Mouse (Mus musculus) myocyte (in vitro differentiated cells): Measurements from ENCODE around the gene Smagp.

Experiments used
- E2F4 ChIP-seq: IDR thresholded peaks from one replicate; pipeline ENCODE4 v1.6.1; 2011; ENCODE audit warnings: mild to moderate bottlenecking, control low read depth, moderate library complexity; ENCODE audit not compliant: insufficient read depth
- MAX ChIP-seq: IDR thresholded peaks from one replicate; pipeline ENCODE4 v1.6.1; 2011; ENCODE audit warnings: low read depth, mild to moderate bottlenecking, control low read depth
- MYOG ChIP-seq, 3 experiments: IDR thresholded peaks; one replicate each; pipeline ENCODE4 v1.6.1; 2011; ENCODE audit warnings: control low read depth in 2 of 3, low read depth in 2 of 3, mild to moderate bottlenecking in 2 of 3; ENCODE audit not compliant: insufficient read length in 2 of 3, control insufficient read depth in 1 of 3, insufficient read depth in 1 of 3
- POLR2A ChIP-seq: IDR thresholded peaks from one replicate; pipeline ENCODE4 v1.6.1; 2011; ENCODE audit warnings: low read depth, mild to moderate bottlenecking, control low read depth, moderate library complexity; ENCODE audit not compliant: insufficient read length
- SRF ChIP-seq: IDR thresholded peaks from one replicate; pipeline ENCODE4 v1.6.1; 2011; ENCODE audit warnings: low read depth; ENCODE audit not compliant: control insufficient read depth, insufficient read length
- USF1 ChIP-seq: IDR thresholded peaks from one replicate; pipeline ENCODE4 v1.6.1; 2011; ENCODE audit warnings: low read depth, mild to moderate bottlenecking, control low read depth, moderate library complexity

- TF ChIP-seq POLR2A, result no peak
- TF ChIP-seq SRF, result no peak
- TF ChIP-seq USF1, result no peak
- TF ChIP-seq MAX, result no peak
- no peak for TF ChIP-seq MYOG (IDR thresholded peaks at IDR 0.05; ENCODE audit: control insufficient read depth in 1 of 3, insufficient read depth in 1 of 3, insufficient read length in 2 of 3, low read depth in 2 of 3)
- TF ChIP-seq E2F4, result no peak
Observed at GRCm38 (mm10) chr15:100601669-100602068, 35.1 kb downstream of the Smagp start.
